Mouse (Mus musculus) bone marrow macrophage, adult 2 months (primary cell): ENCODE results near the gene Xab2.

Source experiments
- CTCF ChIP-seq: IDR thresholded peaks from 2 replicates; pipeline ENCODE4 v1.5.1; 2012; ENCODE audit warnings: low read depth, mild to moderate bottlenecking, low read length, moderate library complexity
- POLR2A ChIP-seq: IDR thresholded peaks from 2 replicates; pipeline ENCODE4 v1.6.1; 2012; ENCODE audit warnings: mild to moderate bottlenecking, low read depth, low read length, borderline replicate concordance

GRCm38 (mm10) chr8:3568378-3568777 is 52.7 kb downstream of the Xab2 start:
- TF ChIP-seq CTCF (no peak), POLR2A (no peak)
